Mouse (Mus musculus): ENCODE data around the gene Taf9. TPM values are rescaled to one million over a fixed set of nuclear protein-coding genes. Genes with fewer than 3 reads are reported as not detected.

Taf9 gene
- polyA plus RNA-seq, 1 experiment from 2014 or later: 11.1 TPM

- no peak for ATAC-seq
- Histone ChIP-seq H3K4me2 (replicated peaks; ENCODE audit: low read depth) (no peak overlapping the region), H3K36me3 (ENCODE audit: control insufficient read depth, insufficient read depth) (peaks cover 52% of the 10 kb centered on the region), H3K9me3 (ENCODE audit: control insufficient read depth) (no peaks in the 10 kb centered on the region), H3K4me3 (ENCODE audit: low read depth, low read length) (no peak overlapping the region), H3K27ac (ENCODE audit: low read depth, low read length) (no peak overlapping the region), H3K9ac (ENCODE audit: low read depth, low read length) (no peak overlapping the region), H3K4me1 (replicated peaks; ENCODE audit: control insufficient read depth, insufficient read depth, low read length) (no peaks in the 10 kb centered on the region), H3K27me3 (replicated peaks; ENCODE audit: control insufficient read depth, insufficient read depth, low read length) (no peaks in the 10 kb centered on the region)
- 76% methylated on average over 4 of the region's 4 CpGs for WGBS
- no peak for TF ChIP-seq CTCF (IDR thresholded peaks at IDR 0.05; ENCODE audit: low read depth)
Observed at GRCm38 (mm10) chr13:100622241-100622640, 29.1 kb upstream of the Taf9 start.

- no peaks in the 10 kb centered on the region for H3K27me3 ChIP-seq (replicated peaks; ENCODE audit: control insufficient read depth, insufficient read depth, low read length)
- WGBS: 81% methylated on average over 3 of the region's 3 CpGs
- no peak overlapping the region for H3K4me2 ChIP-seq (replicated peaks; ENCODE audit: low read depth)
- no peak for TF ChIP-seq CTCF (IDR thresholded peaks at IDR 0.05; ENCODE audit: low read depth)
- no peaks in the 10 kb centered on the region for H3K9me3 ChIP-seq (ENCODE audit: control insufficient read depth)
- peaks cover 61% of the 10 kb centered on the region for H3K36me3 ChIP-seq (ENCODE audit: control insufficient read depth, insufficient read depth)
- H3K27ac ChIP-seq (ENCODE audit: low read depth, low read length): no peak overlapping the region
- ATAC-seq: no peak
- H3K9ac ChIP-seq (ENCODE audit: low read depth, low read length): no peak overlapping the region
- H3K4me3 ChIP-seq (ENCODE audit: low read depth, low read length): no peak overlapping the region
- H3K4me1 ChIP-seq (replicated peaks; ENCODE audit: control insufficient read depth, insufficient read depth, low read length): no peaks in the 10 kb centered on the region
Observed at GRCm38 (mm10) chr13:100634106-100634691, 17.2 kb upstream of the Taf9 start.

GRCm38 (mm10) chr13:100642471-100643209 lies 8.7 kb upstream of the Taf9 start:
- Histone ChIP-seq H3K4me2 (replicated peaks; ENCODE audit: low read depth) (no peak overlapping the region), H3K27me3 (replicated peaks; ENCODE audit: control insufficient read depth, insufficient read depth, low read length) (no peaks in the 10 kb centered on the region)

GRCm38 (mm10) chr13:100648223-100648622 lies 3.2 kb upstream of the Taf9 start:
- Histone ChIP-seq H3K9me3 (ENCODE audit: control insufficient read depth) (no peaks in the 10 kb centered on the region), H3K27ac (ENCODE audit: low read depth, low read length) (no peak overlapping the region), H3K4me1 (replicated peaks; ENCODE audit: control insufficient read depth, insufficient read depth, low read length) (no peaks in the 10 kb centered on the region), H3K4me2 (replicated peaks; ENCODE audit: low read depth) (no peak overlapping the region), H3K36me3 (ENCODE audit: control insufficient read depth, insufficient read depth) (peaks cover 23% of the 10 kb centered on the region), H3K9ac (ENCODE audit: low read depth, low read length) (no peak overlapping the region), H3K27me3 (replicated peaks; ENCODE audit: control insufficient read depth, insufficient read depth, low read length) (no peaks in the 10 kb centered on the region), H3K4me3 (ENCODE audit: low read depth, low read length) (no peak overlapping the region)
- 92% methylated on average over 8 of the region's 8 CpGs for whole genome bisulfite sequencing
- no peak for ATAC-seq
- no peak for TF ChIP-seq CTCF (IDR thresholded peaks at IDR 0.05; ENCODE audit: low read depth)

More at GRCm38 (mm10) chr13:100642471-100643209, 8.7 kb upstream of the Taf9 start:
- WGBS: 88% methylated on average over 4 of the region's 4 CpGs
- Histone ChIP-seq H3K4me3 (ENCODE audit: low read depth, low read length) (no peak overlapping the region), H3K27ac (ENCODE audit: low read depth, low read length) (no peak overlapping the region), H3K36me3 (ENCODE audit: control insufficient read depth, insufficient read depth) (peaks cover 53% of the 10 kb centered on the region), H3K9ac (ENCODE audit: low read depth, low read length) (no peak overlapping the region), H3K4me1 (replicated peaks; ENCODE audit: control insufficient read depth, insufficient read depth, low read length) (no peaks in the 10 kb centered on the region), H3K9me3 (ENCODE audit: control insufficient read depth) (no peaks in the 10 kb centered on the region)
- TF ChIP-seq CTCF (IDR thresholded peaks at IDR 0.05; ENCODE audit: low read depth): no peak
- ATAC-seq: no peak

GRCm38 (mm10) chr13:100650550-100651438 lies 585 bp upstream of the Taf9 start, which contains the start of the genes Ak6 and Rad17:
Gene Ak6 (plus strand): TSS chr13:100650979.
Gene Rad17 (minus strand): TSS chr13:100651051.
- H3K4me3 ChIP-seq (ENCODE audit: low read depth, low read length): peak within 1 kb of the TSS; percentile 75
- H3K4me2 ChIP-seq (replicated peaks; ENCODE audit: low read depth): peak within 1 kb of the TSS; percentile 75
- no peaks in the 10 kb centered on the region for H3K9me3 ChIP-seq (ENCODE audit: control insufficient read depth)
- under 1% methylated on average over 67 of the region's 73 CpGs for WGBS
- H3K36me3 ChIP-seq (ENCODE audit: control insufficient read depth, insufficient read depth): peaks cover 5% of the 10 kb centered on the region; the same call in 1 of the 2 replicates
- H3K27ac ChIP-seq (ENCODE audit: low read depth, low read length): peak within 1 kb of the TSS; percentile 93
- H3K4me1 ChIP-seq (replicated peaks; ENCODE audit: control insufficient read depth, insufficient read depth, low read length): no peaks in the 10 kb centered on the region
- peak; percentile 58 for TF ChIP-seq CTCF (IDR thresholded peaks at IDR 0.05; ENCODE audit: low read depth)
- peak within 1 kb of the TSS; percentile 87 for H3K9ac ChIP-seq (ENCODE audit: low read depth, low read length)
- no peaks in the 10 kb centered on the region for H3K27me3 ChIP-seq (replicated peaks; ENCODE audit: control insufficient read depth, insufficient read depth, low read length)
- peak; percentile 99 for ATAC-seq

- Histone ChIP-seq H3K9ac (ENCODE audit: low read depth, low read length) (no peak overlapping the region), H3K9me3 (ENCODE audit: control insufficient read depth) (no peaks in the 10 kb centered on the region), H3K4me1 (replicated peaks; ENCODE audit: control insufficient read depth, insufficient read depth, low read length) (no peaks in the 10 kb centered on the region), H3K27me3 (replicated peaks; ENCODE audit: control insufficient read depth, insufficient read depth, low read length) (no peaks in the 10 kb centered on the region), H3K4me2 (replicated peaks; ENCODE audit: low read depth) (no peak overlapping the region), H3K36me3 (ENCODE audit: control insufficient read depth, insufficient read depth) (peaks cover 13% of the 10 kb centered on the region; the same call in 1 of the 2 replicates), H3K27ac (ENCODE audit: low read depth, low read length) (no peak overlapping the region), H3K4me3 (ENCODE audit: low read depth, low read length) (no peak overlapping the region)
- ATAC-seq: no peak
- TF ChIP-seq CTCF (IDR thresholded peaks at IDR 0.05; ENCODE audit: low read depth): no peak
- 94% methylated on average over 5 of the region's 5 CpGs for WGBS
Observed at GRCm38 (mm10) chr13:100658091-100658490, 6.7 kb downstream of the Taf9 start.

All from intestine, postnatal 0 days (tissue).